Comparison of ENCODE assay signal across 19 mouse cellular contexts in genomic region chr19:40341141-40341540, GRCm38 (mm10).
DNase-seq lines count a peak whose midpoint lies in the region; ATAC-seq and TF ChIP-seq lines count a peak whose summit lies in the region.
"Had no signal": no experiment of that assay in that cellular context is flagged by ENCODE, and none has a peak within 500 bp of the region (broad histone marks: within the 10 kb centered on the region; RNA-seq: fewer than 3 reads in every experiment).

No protein-coding gene starts in this region.

- no peak overlapping the region for H3K4me2 ChIP-seq in hindbrain, embryonic 11.5 days (replicated peaks; ENCODE audit: low read depth, low read length)
- no peak overlapping the region for H3K4me2 ChIP-seq in hindbrain, embryonic 16.5 days (ENCODE audit: low read length)
- no peak overlapping the region for H3K4me2 ChIP-seq in midbrain, postnatal 0 days (ENCODE audit: low read depth, low read length, poor library complexity, severe bottlenecking)
- no peak overlapping the region for H3K4me2 ChIP-seq in liver, postnatal 0 days (ENCODE audit: low read depth, low read length)
- H3K4me2 ChIP-seq in intestine, postnatal 0 days (replicated peaks; ENCODE audit: low read depth) = no peak overlapping the region
- H3K4me2 ChIP-seq: embryonic facial prominence, embryonic 13.5 days; intestine, embryonic 15.5 days had no signal

- H3K9me3 ChIP-seq in hindbrain, embryonic 11.5 days (ENCODE audit: control insufficient read depth, low read length) = no peaks in the 10 kb centered on the region
- H3K9me3 ChIP-seq in hindbrain, embryonic 16.5 days (ENCODE audit: control insufficient read depth, low read length) = no peaks in the 10 kb centered on the region
- no peaks in the 10 kb centered on the region for H3K9me3 ChIP-seq in midbrain, embryonic 10.5 days (replicated peaks)
- H3K9me3 ChIP-seq in midbrain, postnatal 0 days (ENCODE audit: low read length) = no peaks in the 10 kb centered on the region
- H3K9me3 ChIP-seq in liver, postnatal 0 days (ENCODE audit: low read length) = no peaks in the 10 kb centered on the region
- no peaks in the 10 kb centered on the region for H3K9me3 ChIP-seq in intestine, postnatal 0 days (ENCODE audit: control insufficient read depth)
- H3K9me3 ChIP-seq: embryonic facial prominence, embryonic 13.5 days; G1E; intestine, embryonic 15.5 days had no signal

- H3K4me1 ChIP-seq in hindbrain, embryonic 11.5 days (replicated peaks; ENCODE audit: control insufficient read depth, insufficient read depth, low read length) = no peaks in the 10 kb centered on the region
- H3K4me1 ChIP-seq in hindbrain, embryonic 16.5 days (ENCODE audit: control insufficient read depth, insufficient read depth, low read depth, low read length) = peaks cover 2% of the 10 kb centered on the region; the same call in 1 of the 2 replicates
- peaks cover 14% of the 10 kb centered on the region for H3K4me1 ChIP-seq in midbrain, embryonic 10.5 days
- H3K4me1 ChIP-seq in midbrain, postnatal 0 days (ENCODE audit: insufficient read depth, low read length) = no peaks in the 10 kb centered on the region
- H3K4me1 ChIP-seq in liver, postnatal 0 days (ENCODE audit: insufficient read depth) = no peaks in the 10 kb centered on the region
- no peaks in the 10 kb centered on the region; the same call in 1 of the 2 replicates for H3K4me1 ChIP-seq in intestine, postnatal 0 days (replicated peaks; ENCODE audit: control insufficient read depth, insufficient read depth, low read length)
- H3K4me1 ChIP-seq: embryonic facial prominence, embryonic 13.5 days; intestine, embryonic 15.5 days had no signal

- no peaks in the 10 kb centered on the region for H3K27me3 ChIP-seq in hindbrain, embryonic 11.5 days (ENCODE audit: control insufficient read depth, insufficient read depth, low read length)
- H3K27me3 ChIP-seq in hindbrain, embryonic 16.5 days (replicated peaks; ENCODE audit: control insufficient read depth, insufficient read depth, low read length) = no peaks in the 10 kb centered on the region
- no peaks in the 10 kb centered on the region for H3K27me3 ChIP-seq in midbrain, embryonic 10.5 days (ENCODE audit: low read depth, poor library complexity, severe bottlenecking)
- H3K27me3 ChIP-seq in midbrain, postnatal 0 days (ENCODE audit: insufficient read depth, low read length) = no peaks in the 10 kb centered on the region
- H3K27me3 ChIP-seq in liver, postnatal 0 days (ENCODE audit: insufficient read depth, low read length) = no peaks in the 10 kb centered on the region
- no peaks in the 10 kb centered on the region for H3K27me3 ChIP-seq in intestine, postnatal 0 days (replicated peaks; ENCODE audit: control insufficient read depth, insufficient read depth, low read length)
- H3K27me3 ChIP-seq: embryonic facial prominence, embryonic 13.5 days; intestine, embryonic 15.5 days had no signal

- no peaks in the 10 kb centered on the region for H3K36me3 ChIP-seq in hindbrain, embryonic 11.5 days (ENCODE audit: control insufficient read depth, insufficient read depth, low read length)
- H3K36me3 ChIP-seq in hindbrain, embryonic 16.5 days (ENCODE audit: control insufficient read depth, insufficient read depth, low read length) = 0 out of 2 replicates have a peak, but pooled peaks cover 3% of the 10 kb centered on the region
- no peaks in the 10 kb centered on the region for H3K36me3 ChIP-seq in midbrain, embryonic 10.5 days
- peaks cover 9% of the 10 kb centered on the region for H3K36me3 ChIP-seq in midbrain, postnatal 0 days (ENCODE audit: insufficient read depth, low read length)
- H3K36me3 ChIP-seq in liver, postnatal 0 days (replicated peaks; ENCODE audit: insufficient read depth, low read length) = peaks cover 2% of the 10 kb centered on the region; the same call in 1 of the 2 replicates
- peaks cover 5% of the 10 kb centered on the region; the same call in 1 of the 2 replicates for H3K36me3 ChIP-seq in intestine, postnatal 0 days (ENCODE audit: control insufficient read depth, insufficient read depth)
- H3K36me3 ChIP-seq: embryonic facial prominence, embryonic 13.5 days; intestine, embryonic 15.5 days had no signal

- WGBS in hindbrain, embryonic 11.5 days = 5% methylated on average over 6 of the region's 6 CpGs
- WGBS in hindbrain, embryonic 16.5 days = 13% methylated on average over 6 of the region's 6 CpGs
- 10% methylated on average over 6 of the region's 6 CpGs for WGBS in midbrain, embryonic 10.5 days
- 16% methylated on average over 6 of the region's 6 CpGs for WGBS in midbrain, postnatal 0 days
- WGBS in liver, postnatal 0 days (ENCODE audit: insufficient replicate concordance) = 43% methylated on average over 6 of the region's 6 CpGs
- 39% methylated on average over 6 of the region's 6 CpGs for WGBS in intestine, postnatal 0 days

- no peak for TF ChIP-seq EP300 in liver, postnatal 0 days (IDR thresholded peaks at IDR 0.05; ENCODE audit: low read depth)

- TF ChIP-seq CTCF in midbrain, postnatal 0 days (IDR thresholded peaks at IDR 0.05) = no peak
- TF ChIP-seq CTCF in liver, postnatal 0 days (IDR thresholded peaks at IDR 0.05; ENCODE audit: low read depth) = no peak
- TF ChIP-seq CTCF in intestine, postnatal 0 days (IDR thresholded peaks at IDR 0.05; ENCODE audit: low read depth) = no peak

- H3K4me3 ChIP-seq in hindbrain, embryonic 11.5 days (ENCODE audit: low read depth, low read length) = no peak overlapping the region
- no peak overlapping the region for H3K4me3 ChIP-seq in hindbrain, embryonic 16.5 days (ENCODE audit: low read length)
- no peak overlapping the region for H3K4me3 ChIP-seq in midbrain, embryonic 10.5 days
- H3K4me3 ChIP-seq in midbrain, postnatal 0 days (ENCODE audit: low read depth, low read length) = no peak overlapping the region
- H3K4me3 ChIP-seq in liver, postnatal 0 days (ENCODE audit: low read depth, low read length) = no peak overlapping the region
- H3K4me3 ChIP-seq in intestine, postnatal 0 days (ENCODE audit: low read depth, low read length) = no peak overlapping the region
- H3K4me3 ChIP-seq: embryonic facial prominence, embryonic 13.5 days; gastrocnemius, adult 2 months; intestine, embryonic 15.5 days; myocyte had no signal

- peak; percentile 58 for DNase-seq in hindbrain, embryonic 11.5 days (ENCODE audit: low spot score)
- peak; percentile 57 for DNase-seq in midbrain, embryonic 10.5 days (ENCODE audit: low spot score)
- DNase-seq in midbrain, postnatal 0 days (ENCODE audit: low spot score) = no peak
- DNase-seq in embryo, embryonic 10.5 days (ENCODE audit: low spot score) = peak; percentile 79
- DNase-seq in liver, postnatal 0 days = peak; percentile 42
- no peak for DNase-seq in adrenal gland, postnatal 36 days
- DNase-seq: B cell, adult 2 months; cerebellum, adult 2 months; gastrocnemius, adult 2 months; heart, postnatal 4 days; right cerebral cortex, postnatal 4 days; thymus, adult 18-20 months had no signal

- H3K27ac ChIP-seq in hindbrain, embryonic 11.5 days (ENCODE audit: low read depth, low read length) = no peak overlapping the region
- H3K27ac ChIP-seq in hindbrain, embryonic 16.5 days (ENCODE audit: low read depth, low read length) = no peak overlapping the region
- H3K27ac ChIP-seq in midbrain, embryonic 10.5 days (replicated peaks) = 0 out of 2 replicates have a peak overlapping the region, but pooled peaks have one; percentile 67
- H3K27ac ChIP-seq in midbrain, postnatal 0 days (ENCODE audit: low read depth, low read length) = no peak overlapping the region
- no peak overlapping the region for H3K27ac ChIP-seq in liver, postnatal 0 days (ENCODE audit: low read depth)
- no peak overlapping the region for H3K27ac ChIP-seq in intestine, postnatal 0 days (ENCODE audit: low read depth, low read length)
- H3K27ac ChIP-seq: embryonic facial prominence, embryonic 13.5 days; gastrocnemius, adult 2 months; intestine, embryonic 15.5 days had no signal

- no peak for ATAC-seq in hindbrain, embryonic 11.5 days (ENCODE audit: low FRiP score)
- ATAC-seq in hindbrain, embryonic 16.5 days = no peak
- no peak for ATAC-seq in midbrain, postnatal 0 days (ENCODE audit: low FRiP score)
- ATAC-seq in liver, postnatal 0 days = no peak
- ATAC-seq in intestine, postnatal 0 days = no peak
- ATAC-seq: forebrain, embryonic 14.5 days; intestine, embryonic 15.5 days had no signal

- H3K9ac ChIP-seq in hindbrain, embryonic 11.5 days (ENCODE audit: low read depth, low read length) = no peak overlapping the region
- no peak overlapping the region for H3K9ac ChIP-seq in hindbrain, embryonic 16.5 days (ENCODE audit: low read depth, low read length)
- no peak overlapping the region for H3K9ac ChIP-seq in midbrain, postnatal 0 days (replicated peaks; ENCODE audit: low read length, poor library complexity, severe bottlenecking)
- H3K9ac ChIP-seq in liver, postnatal 0 days (replicated peaks) = no peak overlapping the region
- H3K9ac ChIP-seq in intestine, postnatal 0 days (ENCODE audit: low read depth, low read length) = no peak overlapping the region
- H3K9ac ChIP-seq: embryonic facial prominence, embryonic 13.5 days; intestine, embryonic 15.5 days had no signal

Comparison
In these comparisons a context has a peak if more than half of its experiments do, and no peak if none do; other contexts are left out.
1. DNase-seq: peak in hindbrain, embryonic 11.5 days (single experiment), midbrain, embryonic 10.5 days (single experiment), embryo, embryonic 10.5 days (single experiment) and liver, postnatal 0 days (single experiment); none in midbrain, postnatal 0 days (single experiment) and adrenal gland, postnatal 36 days (0 of 2).